Mouse (Mus musculus): ENCODE results near the gene Ripor3.

DNA sequence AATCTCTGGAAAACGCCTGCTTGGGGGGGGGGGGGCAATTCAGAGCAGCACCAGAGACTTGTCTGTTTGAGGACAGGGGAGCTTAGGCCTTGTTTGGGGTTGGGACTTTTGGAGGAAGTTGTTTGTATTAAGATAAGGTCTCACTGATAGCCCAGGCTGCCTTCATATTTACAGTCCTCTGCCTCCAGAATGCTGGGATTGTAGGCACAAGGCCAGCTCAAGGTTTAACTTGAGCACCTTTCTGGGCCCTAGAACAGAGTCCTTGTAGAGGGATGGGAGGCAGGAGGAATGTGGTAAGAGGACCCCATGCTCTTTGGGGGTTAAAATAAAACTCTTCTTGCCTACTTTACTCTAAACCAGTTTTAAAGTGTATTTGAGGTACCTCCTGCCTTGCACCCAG lies 37.6 kb downstream of the Ripor3 start:
- TF ChIP-seq ZC3H11A (IDR thresholded peaks at IDR 0.05; ENCODE audit: borderline replicate concordance, low read depth, low read length) (no peak), CHD2 (IDR thresholded peaks at IDR 0.05; ENCODE audit: low read depth, low read length) (no peak), HCFC1 (IDR thresholded peaks at IDR 0.05; ENCODE audit: borderline replicate concordance, insufficient read depth, low read length) (no peak), MAFK (IDR thresholded peaks at IDR 0.05; ENCODE audit: insufficient read depth, low read depth, low read length) (no peak)

Measured in ES-E14 (cell line).